Mouse (Mus musculus) MEL (cell line): ENCODE results near the gene Gnat1.

ENCODE experiments used
- BHLHE40 ChIP-seq: IDR thresholded peaks from 2 replicates; pipeline ENCODE4 v1.6.1; 2012; ENCODE audit warnings: low read depth, mild to moderate bottlenecking, inconsistent platforms, low read length, improper control_type of control experiment, borderline replicate concordance
- CHD1 ChIP-seq: IDR thresholded peaks from 2 replicates; pipeline ENCODE4 v1.6.1; 2012; ENCODE audit warnings: low read depth, mild to moderate bottlenecking, inconsistent platforms, low read length, improper control_type of control experiment
- CHD2 ChIP-seq: IDR thresholded peaks from 2 replicates; pipeline ENCODE4 v1.6.1; 2011; ENCODE audit warnings: low read length, improper control_type of control experiment
- CTCF ChIP-seq, 3 experiments: IDR thresholded peaks in 2 of 3; conservative IDR thresholded peaks in 1 of 3; 2 replicates each; pipeline ENCODE4 v1.5.1; 2011 to 2012; ENCODE audit warnings: low read length in 3 of 3, low read depth in 2 of 3, mild to moderate bottlenecking in 2 of 3, improper control_type of control experiment in 1 of 3, inconsistent platforms in 1 of 3, mixed read lengths in 1 of 3, moderate library complexity in 1 of 3; ENCODE audit not compliant: control insufficient read depth in 1 of 3, insufficient read depth in 1 of 3, poor library complexity in 1 of 3, severe bottlenecking in 1 of 3
- EP300 ChIP-seq, 2 experiments: IDR thresholded peaks; 2 replicates each; pipeline ENCODE4 v1.6.1; 2011; ENCODE audit warnings: improper control_type of control experiment in 2 of 2, low read length in 2 of 2, low read depth in 1 of 2, mild to moderate bottlenecking in 1 of 2
- MAFK ChIP-seq: IDR thresholded peaks from 2 replicates; pipeline ENCODE4 v1.6.1; 2011; ENCODE audit warnings: low read depth, mild to moderate bottlenecking, low read length, improper control_type of control experiment, borderline replicate concordance
- MYC ChIP-seq: IDR thresholded peaks from 2 replicates; pipeline ENCODE4 v1.6.1; 2011; ENCODE audit warnings: low read depth, mild to moderate bottlenecking, low read length, improper control_type of control experiment, moderate library complexity
- POLR2A ChIP-seq, 2 experiments: IDR thresholded peaks; 2 replicates each; pipeline ENCODE4 v1.6.1; 2011 to 2012; ENCODE audit warnings: low read length in 2 of 2, mild to moderate bottlenecking in 2 of 2, control low read depth in 1 of 2, improper control_type of control experiment in 1 of 2, low read depth in 1 of 2, moderate library complexity in 1 of 2; ENCODE audit not compliant: control insufficient read depth in 1 of 2, insufficient read depth in 1 of 2, poor library complexity in 1 of 2
- RAD21 ChIP-seq: IDR thresholded peaks from 2 replicates; pipeline ENCODE4 v1.6.1; 2011; ENCODE audit warnings: mild to moderate bottlenecking, low read depth, low read length, improper control_type of control experiment
- SMC3 ChIP-seq: IDR thresholded peaks from 2 replicates; pipeline ENCODE4 v1.6.1; 2011; ENCODE audit warnings: low read depth, low read length, improper control_type of control experiment
- UBTF ChIP-seq: IDR thresholded peaks from 2 replicates; pipeline ENCODE4 v1.6.1; 2012; ENCODE audit warnings: low read depth, mild to moderate bottlenecking, inconsistent platforms, low read length, improper control_type of control experiment, moderate library complexity, borderline replicate concordance; ENCODE audit not compliant: insufficient read depth
- USF1 ChIP-seq: IDR thresholded peaks from 2 replicates; pipeline ENCODE4 v1.6.1; 2014; ENCODE audit warnings: low read depth, mild to moderate bottlenecking, inconsistent platforms, low read length, improper control_type of control experiment, moderate library complexity
- USF2 ChIP-seq, 2 experiments: IDR thresholded peaks; 2 replicates each; pipeline ENCODE4 v1.6.1; 2011 to 2012; ENCODE audit warnings: improper control_type of control experiment in 2 of 2, low read length in 2 of 2, borderline replicate concordance in 1 of 2, inconsistent platforms in 1 of 2, low read depth in 1 of 2, mild to moderate bottlenecking in 1 of 2; ENCODE audit not compliant: insufficient read depth in 1 of 2

DNA sequence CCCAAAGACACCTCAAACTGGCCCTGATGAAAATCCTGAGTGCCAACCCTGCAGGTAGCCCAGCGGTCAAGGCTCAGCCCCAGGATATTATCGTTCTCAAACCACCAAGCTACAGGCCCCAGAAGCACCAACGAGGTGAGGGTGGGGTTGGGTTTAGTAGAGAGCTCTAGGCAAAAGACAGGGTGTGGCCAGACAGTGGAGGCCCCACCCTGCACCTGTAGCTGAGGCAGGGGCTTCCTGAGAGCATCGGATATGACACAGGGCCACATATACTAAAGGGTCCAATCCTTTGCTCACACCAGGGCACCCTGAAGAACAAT, 50.1 kb downstream of the Gnat1 start:
- TF ChIP-seq CTCF (IDR thresholded peaks at IDR 0.05 in 2 of 3, conservative IDR thresholded peaks at IDR 0.05 in 1 of 3; ENCODE audit: control insufficient read depth in 1 of 3, insufficient read depth in 1 of 3, low read depth in 2 of 3, low read length in 3 of 3, poor library complexity in 1 of 3, severe bottlenecking in 1 of 3) (no peak), RAD21 (no peak), CHD2 (no peak), USF1 (no peak), SMC3 (no peak), USF2 (IDR thresholded peaks at IDR 0.05; ENCODE audit: borderline replicate concordance in 1 of 2, insufficient read depth in 1 of 2, low read depth in 1 of 2, low read length in 2 of 2) (no peak), MAFK (no peak), CHD1 (no peak), MYC (no peak), UBTF (no peak), POLR2A (IDR thresholded peaks at IDR 0.05; ENCODE audit: control insufficient read depth in 1 of 2, insufficient read depth in 1 of 2, low read depth in 1 of 2, low read length in 2 of 2, poor library complexity in 1 of 2) (no peak), BHLHE40 (no peak), EP300 (IDR thresholded peaks at IDR 0.05; ENCODE audit: low read depth in 1 of 2, low read length in 2 of 2) (no peak)
